Mouse (Mus musculus): Measurements from ENCODE around the gene Tmem139.

- TF ChIP-seq CTCF (IDR thresholded peaks at IDR 0.05; ENCODE audit: low read depth, low read length), result no peak
- no peak for TF ChIP-seq TAL1 (conservative IDR thresholded peaks at IDR 0.05; ENCODE audit: low read depth, low read length)
- no peak for TF ChIP-seq POLR2AphosphoS5 (IDR thresholded peaks at IDR 0.05; ENCODE audit: insufficient replicate concordance, low read depth, low read length)
- TF ChIP-seq GATA1 (IDR thresholded peaks at IDR 0.05; ENCODE audit: borderline replicate concordance, low read length), result no peak
- no peak for TF ChIP-seq GATA2 (IDR thresholded peaks at IDR 0.05; ENCODE audit: borderline replicate concordance, low read depth, low read length)
These were observed 15.9 kb upstream of the Tmem139 start, which contains the start of gene Gstk1 for GRCm38 (mm10) chr6:42245711-42246353.
